Mouse (Mus musculus): ENCODE results near the gene Pi4k2a. TPM values are rescaled to one million over a fixed set of nuclear protein-coding genes. Genes with fewer than 3 reads are reported as not detected.
A peak's percentile ranks its signal among the peaks of the same experiment; 100 is the strongest.

Pi4k2a gene
- polyA plus RNA-seq, 1 experiment = 18.7 TPM

- peaks cover 9% of the 10 kb centered on the region for H3K36me3 ChIP-seq (ENCODE audit: control insufficient read depth, insufficient read depth)
- TF ChIP-seq USF1 (IDR thresholded peaks at IDR 0.05; ENCODE audit: low read depth) (peak; percentile 83), MAX (IDR thresholded peaks at IDR 0.05) (peak; percentile 84), CEBPB (IDR thresholded peaks at IDR 0.05; ENCODE audit: low read depth) (no peak), CTCF (IDR thresholded peaks at IDR 0.05; ENCODE audit: control insufficient read depth, insufficient read depth, insufficient read length) (no peak), FOSL1 (IDR thresholded peaks at IDR 0.05; ENCODE audit: insufficient read depth, low read length, poor library complexity, severe bottlenecking) (no peak), MYOD1 (IDR thresholded peaks at IDR 0.05; ENCODE audit: control insufficient read depth, insufficient read length, low read depth) (no peak), MYOG (IDR thresholded peaks at IDR 0.05; ENCODE audit: control insufficient read depth, extremely low read depth, insufficient read length) (no peak)
- peaks cover 38% of the 10 kb centered on the region for H3K79me2 ChIP-seq (ENCODE audit: control insufficient read depth, insufficient read depth)
- H3K79me3 ChIP-seq (ENCODE audit: low read depth) = peaks cover 16% of the 10 kb centered on the region
- H3K27me3 ChIP-seq (ENCODE audit: control insufficient read depth, insufficient read depth, insufficient read length) = no peaks in the 10 kb centered on the region
- peak within 1 kb of the TSS; percentile 65 for H3K4me3 ChIP-seq (ENCODE audit: insufficient read depth, poor library complexity, severe bottlenecking)
- peak within 1 kb of the TSS; percentile 91 for H3ac ChIP-seq (ENCODE audit: control insufficient read depth, insufficient read length, low read depth)
Observed at GRCm38 (mm10) chr19:42128787-42129508, 38.7 kb downstream of the Pi4k2a start, which contains the start of gene Avpi1. Gene Avpi1 (minus strand): TSS chr19:42129059.

- no peak for TF ChIP-seq MYOG (IDR thresholded peaks at IDR 0.05; ENCODE audit: control insufficient read depth, extremely low read depth, insufficient read length)
- peaks cover 16% of the 10 kb centered on the region for H3K79me3 ChIP-seq (ENCODE audit: low read depth)
- H3K36me3 ChIP-seq (ENCODE audit: control insufficient read depth, insufficient read depth) = peaks cover 2% of the 10 kb centered on the region
- no peak overlapping the region for H3K4me3 ChIP-seq (ENCODE audit: insufficient read depth, poor library complexity, severe bottlenecking)
- H3K79me2 ChIP-seq (ENCODE audit: control insufficient read depth, insufficient read depth) = peaks cover 33% of the 10 kb centered on the region
- no peaks in the 10 kb centered on the region for H3K27me3 ChIP-seq (ENCODE audit: control insufficient read depth, insufficient read depth, insufficient read length)
- peak overlapping the region; percentile 20 for H3ac ChIP-seq (ENCODE audit: control insufficient read depth, insufficient read length, low read depth)
Observed at GRCm38 (mm10) chr19:42129509-42130293, 39.4 kb downstream of the Pi4k2a start.

- Histone ChIP-seq H3ac (ENCODE audit: control insufficient read depth, insufficient read length, low read depth) (no peak overlapping the region), H3K36me3 (ENCODE audit: control insufficient read depth, insufficient read depth) (no peaks in the 10 kb centered on the region), H3K4me3 (ENCODE audit: insufficient read depth, poor library complexity, severe bottlenecking) (no peak overlapping the region), H3K79me3 (ENCODE audit: low read depth) (peaks cover 16% of the 10 kb centered on the region), H3K79me2 (ENCODE audit: control insufficient read depth, insufficient read depth) (peaks cover 27% of the 10 kb centered on the region), H3K27me3 (ENCODE audit: control insufficient read depth, insufficient read depth, insufficient read length) (no peaks in the 10 kb centered on the region)
- TF ChIP-seq USF1 (IDR thresholded peaks at IDR 0.05; ENCODE audit: low read depth) (no peak), MYOD1 (IDR thresholded peaks at IDR 0.05; ENCODE audit: control insufficient read depth, insufficient read length, low read depth) (no peak), CEBPB (IDR thresholded peaks at IDR 0.05; ENCODE audit: low read depth) (no peak), FOSL1 (IDR thresholded peaks at IDR 0.05; ENCODE audit: insufficient read depth, low read length, poor library complexity, severe bottlenecking) (no peak), MAX (IDR thresholded peaks at IDR 0.05) (no peak), CTCF (IDR thresholded peaks at IDR 0.05; ENCODE audit: control insufficient read depth, insufficient read depth, insufficient read length) (no peak), MYOG (IDR thresholded peaks at IDR 0.05; ENCODE audit: control insufficient read depth, extremely low read depth, insufficient read length) (no peak)
Observed at GRCm38 (mm10) chr19:42130294-42130606, 40.0 kb downstream of the Pi4k2a start.

- TF ChIP-seq MYOD1 (IDR thresholded peaks at IDR 0.05; ENCODE audit: control insufficient read depth, insufficient read length, low read depth) (no peak), MAX (IDR thresholded peaks at IDR 0.05) (peak; percentile 39), CEBPB (IDR thresholded peaks at IDR 0.05; ENCODE audit: low read depth) (no peak)
- no peak overlapping the region for H3K4me3 ChIP-seq (ENCODE audit: insufficient read depth, poor library complexity, severe bottlenecking)
- H3K36me3 ChIP-seq (ENCODE audit: control insufficient read depth, insufficient read depth) = no peaks in the 10 kb centered on the region
- no peaks in the 10 kb centered on the region for H3K27me3 ChIP-seq (ENCODE audit: control insufficient read depth, insufficient read depth, insufficient read length)
- H3ac ChIP-seq (ENCODE audit: control insufficient read depth, insufficient read length, low read depth) = no peak overlapping the region
- H3K79me2 ChIP-seq (ENCODE audit: control insufficient read depth, insufficient read depth) = peaks cover 25% of the 10 kb centered on the region
- peaks cover 16% of the 10 kb centered on the region for H3K79me3 ChIP-seq (ENCODE audit: low read depth)
Observed at GRCm38 (mm10) chr19:42131101-42131500, 40.8 kb downstream of the Pi4k2a start.

GRCm38 (mm10) chr19:42135070-42135469 lies 44.8 kb downstream of the Pi4k2a start:
- Histone ChIP-seq H3K27me3 (ENCODE audit: control insufficient read depth, insufficient read depth, insufficient read length) (no peaks in the 10 kb centered on the region), H3K4me3 (ENCODE audit: insufficient read depth, poor library complexity, severe bottlenecking) (no peak overlapping the region), H3K79me3 (ENCODE audit: low read depth) (no peaks in the 10 kb centered on the region), H3ac (ENCODE audit: control insufficient read depth, insufficient read length, low read depth) (no peak overlapping the region), H3K36me3 (ENCODE audit: control insufficient read depth, insufficient read depth) (no peaks in the 10 kb centered on the region), H3K79me2 (ENCODE audit: control insufficient read depth, insufficient read depth) (no peaks in the 10 kb centered on the region)
- TF ChIP-seq MYOD1 (IDR thresholded peaks at IDR 0.05; ENCODE audit: control insufficient read depth, insufficient read length, low read depth) (no peak), MAX (IDR thresholded peaks at IDR 0.05) (no peak), FOSL1 (IDR thresholded peaks at IDR 0.05; ENCODE audit: insufficient read depth, low read length, poor library complexity, severe bottlenecking) (no peak), CTCF (IDR thresholded peaks at IDR 0.05; ENCODE audit: control insufficient read depth, insufficient read depth, insufficient read length) (no peak), MYOG (IDR thresholded peaks at IDR 0.05; ENCODE audit: control insufficient read depth, extremely low read depth, insufficient read length) (no peak)

- no peaks in the 10 kb centered on the region for H3K79me2 ChIP-seq (ENCODE audit: control insufficient read depth, insufficient read depth)
- no peaks in the 10 kb centered on the region for H3K79me3 ChIP-seq (ENCODE audit: low read depth)
- H3ac ChIP-seq (ENCODE audit: control insufficient read depth, insufficient read length, low read depth) = no peak overlapping the region
- no peak for TF ChIP-seq CTCF (IDR thresholded peaks at IDR 0.05; ENCODE audit: control insufficient read depth, insufficient read depth, insufficient read length)
- no peak for TF ChIP-seq MAX (IDR thresholded peaks at IDR 0.05)
- no peak for TF ChIP-seq USF1 (IDR thresholded peaks at IDR 0.05; ENCODE audit: low read depth)
- TF ChIP-seq FOSL1 (IDR thresholded peaks at IDR 0.05; ENCODE audit: insufficient read depth, low read length, poor library complexity, severe bottlenecking) = no peak
- TF ChIP-seq CEBPB (IDR thresholded peaks at IDR 0.05; ENCODE audit: low read depth) = no peak
- TF ChIP-seq MYOG (IDR thresholded peaks at IDR 0.05; ENCODE audit: control insufficient read depth, extremely low read depth, insufficient read length) = no peak
- TF ChIP-seq MYOD1 (IDR thresholded peaks at IDR 0.05; ENCODE audit: control insufficient read depth, insufficient read length, low read depth) = no peak
- H3K27me3 ChIP-seq (ENCODE audit: control insufficient read depth, insufficient read depth, insufficient read length) = no peaks in the 10 kb centered on the region
- no peaks in the 10 kb centered on the region for H3K36me3 ChIP-seq (ENCODE audit: control insufficient read depth, insufficient read depth)
- no peak overlapping the region for H3K4me3 ChIP-seq (ENCODE audit: insufficient read depth, poor library complexity, severe bottlenecking)
Observed at GRCm38 (mm10) chr19:42136126-42136525, 45.9 kb downstream of the Pi4k2a start.
